Mouse (Mus musculus) cerebellum, adult 2 months (tissue): ENCODE measurements around the gene Paics.

Experiments used
- CTCF ChIP-seq: fragments of 200-500 bp; IDR thresholded peaks from 2 replicates; pipeline ENCODE4 v1.5.1; 2011; ENCODE audit warnings: low read depth, mild to moderate bottlenecking, control low read depth, low read length, moderate library complexity, borderline replicate concordance; ENCODE audit not compliant: insufficient read depth
- POLR2A ChIP-seq: fragments of 200-500 bp; IDR thresholded peaks from 2 replicates; pipeline ENCODE4 v1.6.1; 2011; ENCODE audit warnings: low read length, control low read depth, borderline replicate concordance; ENCODE audit not compliant: insufficient read depth

DNA sequence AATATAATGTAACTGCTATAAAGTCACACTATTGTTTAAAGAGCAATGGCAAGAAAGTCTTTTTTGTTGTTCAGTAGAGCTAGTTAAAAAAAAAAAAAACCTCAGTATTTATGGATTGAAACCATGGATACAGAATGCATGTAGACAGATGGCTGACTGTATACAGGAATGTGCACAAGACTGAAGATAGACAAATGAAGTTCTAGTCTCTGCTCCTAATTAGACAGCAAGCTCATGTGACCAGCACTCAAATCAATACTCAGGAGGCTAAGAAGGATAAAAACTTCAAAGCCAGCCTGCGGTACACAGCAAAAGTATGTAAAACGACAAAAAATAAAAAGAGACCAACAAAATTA, 5.5 kb upstream of the Paics start:
- no peak for TF ChIP-seq CTCF
- TF ChIP-seq POLR2A = no peak
